Mouse (Mus musculus) kidney, adult 11 months (tissue): ENCODE data around the gene Cep350.
"Not testable (repeated sequence)": the region's sequence is repeated elsewhere in the genome, so short reads cannot be mapped to it uniquely, and the experiment has no call there.

Source experiments
- DNase-seq: peaks from one replicate; pipeline ENCODE4 v3.0.0; 2022

Cep350 gene

GRCm38 (mm10) chr1:155882646-155883231, 90.3 kb downstream of the Cep350 start:
- not testable (repeated sequence) for DNase-seq

- no peak for DNase-seq
These were observed 93.5 kb downstream of the Cep350 start for GRCm38 (mm10) chr1:155879596-155879995.

- no peak for DNase-seq
These were observed 110.1 kb downstream of the Cep350 start for GRCm38 (mm10) chr1:155862967-155863366.

GRCm38 (mm10) chr1:155854926-155855702, 117.9 kb downstream of the Cep350 start:
- DNase-seq = peak; percentile 23

- DNase-seq = no peak
These were observed 120.0 kb downstream of the Cep350 start for GRCm38 (mm10) chr1:155853009-155853408.

GRCm38 (mm10) chr1:155844235-155844634, 128.8 kb downstream of the Cep350 start:
- no peak for DNase-seq

- peak; percentile 9 for DNase-seq
These were observed 129.5 kb downstream of the Cep350 start for GRCm38 (mm10) chr1:155843538-155843937.

- no peak for DNase-seq
These were observed 137.4 kb downstream of the Cep350 start for GRCm38 (mm10) chr1:155835667-155836066.

GRCm38 (mm10) chr1:155833610-155834009, 139.4 kb downstream of the Cep350 start:
- DNase-seq = no peak

- DNase-seq = no peak
These were observed 141.1 kb downstream of the Cep350 start for GRCm38 (mm10) chr1:155831958-155832357.

- DNase-seq = no peak
These were observed 142.2 kb downstream of the Cep350 start for GRCm38 (mm10) chr1:155830861-155831260.

- DNase-seq = no peak
These were observed 145.3 kb downstream of the Cep350 start for GRCm38 (mm10) chr1:155827703-155828295.

- DNase-seq = no peak
These were observed 146.2 kb downstream of the Cep350 start for GRCm38 (mm10) chr1:155826803-155827395.

- no peak for DNase-seq
These were observed 146.9 kb downstream of the Cep350 start for GRCm38 (mm10) chr1:155825940-155826716.

GRCm38 (mm10) chr1:155820646-155821045, 152.4 kb downstream of the Cep350 start:
- DNase-seq = no peak

GRCm38 (mm10) chr1:155816167-155816566, 156.9 kb downstream of the Cep350 start:
- no peak for DNase-seq

- peak; percentile 83 for DNase-seq
These were observed 160.2 kb downstream of the Cep350 start, which contains the start of gene Qsox1 for GRCm38 (mm10) chr1:155812581-155813499. Gene Qsox1, minus strand, starts transcription at chr1:155812889.

- no peak for DNase-seq
These were observed 161.0 kb downstream of the Cep350 start for GRCm38 (mm10) chr1:155811995-155812580.

GRCm38 (mm10) chr1:155810616-155811015, 162.4 kb downstream of the Cep350 start:
- no peak for DNase-seq

GRCm38 (mm10) chr1:155809706-155810442, 163.2 kb downstream of the Cep350 start:
- no peak for DNase-seq
